Mouse (Mus musculus) cerebellum, postnatal 14 days (tissue): Measurements from ENCODE around the gene Taf8.

ENCODE experiments used
- DNase-seq, 2 experiments: peaks; one replicate each; pipeline ENCODE4 v3.0.0; 2021; ENCODE audit warnings: mixed read lengths in 2 of 2

Taf8 gene

GRCm38 (mm10) chr17:47501946-47502706 lies at the start of gene Taf8:
Gene Taf8, minus strand, starts transcription at chr17:47502292.
- peak; percentile 94 for DNase-seq

GRCm38 (mm10) chr17:47551049-47551448 lies 49.0 kb upstream of the Taf8 start:
- peak in 1 of 2 experiments; percentile 5 for DNase-seq

DNA sequence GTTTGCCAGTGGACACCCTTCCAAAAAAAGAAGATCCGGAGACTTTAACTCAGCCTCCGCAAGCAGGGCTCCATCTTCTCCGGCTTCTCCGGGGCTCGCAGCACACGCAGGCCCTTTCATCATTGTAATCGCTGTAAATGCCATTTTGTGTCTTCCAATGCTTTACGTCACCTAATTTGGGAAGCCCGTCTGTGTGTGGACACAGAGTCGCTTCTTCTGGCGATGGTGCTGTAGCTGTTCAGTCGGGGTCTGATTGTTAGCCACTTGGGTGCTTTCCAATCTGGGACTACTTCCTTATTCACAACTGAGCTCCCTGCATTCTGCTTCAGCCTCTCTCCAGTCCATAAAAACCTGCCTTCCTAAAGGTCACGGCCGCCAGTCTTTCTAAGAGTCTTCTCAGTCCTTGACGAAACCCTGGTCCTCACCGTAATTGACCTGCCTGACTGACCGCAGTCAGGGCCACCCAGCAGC lies 43.8 kb upstream of the Taf8 start:
- DNase-seq = no peak

DNA sequence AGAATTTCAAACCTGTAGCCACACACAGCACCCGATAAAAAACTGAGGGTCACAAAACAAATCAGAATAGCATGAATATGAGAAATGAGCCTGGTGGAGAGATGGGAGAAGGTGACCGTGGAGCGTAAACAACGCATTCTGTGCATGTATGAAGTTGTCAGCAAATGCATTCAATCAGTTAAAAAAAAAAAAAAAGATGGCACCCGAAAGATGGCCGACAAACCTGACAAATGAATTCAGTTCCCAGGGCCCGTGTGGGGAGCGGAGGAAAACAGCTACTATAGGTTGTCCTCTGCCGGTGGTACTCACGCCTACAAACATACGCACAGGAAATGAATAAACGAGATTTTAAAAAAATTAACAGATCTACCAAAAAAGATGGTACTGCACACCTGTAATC lies 43.1 kb upstream of the Taf8 start:
- no peak for DNase-seq

- DNase-seq = no peak
These were observed 41.1 kb upstream of the Taf8 start for GRCm38 (mm10) chr17:47543051-47543650.

DNA sequence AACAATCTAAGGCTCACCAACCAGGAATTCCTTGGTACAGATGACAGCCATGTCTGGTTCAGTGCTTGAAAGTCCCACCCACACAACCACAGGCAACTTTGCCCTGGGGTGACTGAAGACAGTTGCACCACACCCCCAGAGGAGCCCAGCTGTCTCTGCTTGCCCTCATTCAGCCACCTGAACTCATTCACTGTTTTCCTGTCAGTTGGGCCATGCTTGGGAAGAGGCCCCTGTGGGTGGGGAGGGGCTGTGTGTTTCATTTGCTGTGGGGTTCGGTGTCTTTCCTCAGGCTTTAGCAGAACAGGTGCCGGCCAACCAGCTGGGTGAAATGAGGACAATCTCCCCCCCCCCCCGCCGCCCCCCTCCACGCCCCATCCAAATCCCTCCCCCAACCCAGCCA lies 40.0 kb upstream of the Taf8 start:
- DNase-seq = no peak

DNA sequence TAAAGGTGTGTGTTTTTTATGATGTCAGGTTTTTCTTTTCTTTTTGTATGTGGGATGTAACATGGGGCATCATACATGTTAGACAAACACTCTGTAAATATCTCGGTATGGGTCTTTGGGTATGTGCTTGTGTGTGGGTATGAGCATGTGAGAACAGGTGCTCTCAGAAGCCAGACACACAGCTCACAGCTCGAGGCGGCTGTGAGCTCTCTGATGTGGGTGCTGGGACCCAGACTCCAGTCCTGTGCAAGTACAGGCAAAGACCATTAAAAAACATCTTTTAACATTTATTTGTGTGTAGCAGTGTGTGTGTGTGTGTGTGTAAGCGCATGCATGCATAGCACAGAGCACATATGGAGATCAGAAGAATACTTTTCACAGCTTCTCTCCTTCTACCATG lies 37.0 kb upstream of the Taf8 start:
- no peak for DNase-seq

DNA sequence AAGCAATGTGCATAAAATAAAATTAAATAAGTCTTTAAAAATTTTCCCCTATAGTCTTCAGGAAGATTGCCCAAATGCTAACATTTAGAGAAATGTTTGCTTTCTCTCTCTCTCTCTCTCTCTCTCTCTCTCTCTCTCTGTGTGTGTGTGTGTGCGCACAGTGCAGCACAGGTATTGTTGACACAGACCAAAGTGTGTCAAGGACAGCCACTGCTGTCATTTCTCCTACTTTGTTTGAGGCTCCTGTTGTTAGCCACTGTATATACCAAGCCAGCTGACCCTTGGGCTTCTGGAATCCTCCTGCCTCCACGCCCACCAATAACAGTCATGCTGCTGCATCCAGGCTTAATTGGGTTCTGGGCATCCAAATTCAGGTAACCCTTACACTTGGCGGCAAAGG lies 36.0 kb upstream of the Taf8 start:
- DNase-seq = no peak

DNA sequence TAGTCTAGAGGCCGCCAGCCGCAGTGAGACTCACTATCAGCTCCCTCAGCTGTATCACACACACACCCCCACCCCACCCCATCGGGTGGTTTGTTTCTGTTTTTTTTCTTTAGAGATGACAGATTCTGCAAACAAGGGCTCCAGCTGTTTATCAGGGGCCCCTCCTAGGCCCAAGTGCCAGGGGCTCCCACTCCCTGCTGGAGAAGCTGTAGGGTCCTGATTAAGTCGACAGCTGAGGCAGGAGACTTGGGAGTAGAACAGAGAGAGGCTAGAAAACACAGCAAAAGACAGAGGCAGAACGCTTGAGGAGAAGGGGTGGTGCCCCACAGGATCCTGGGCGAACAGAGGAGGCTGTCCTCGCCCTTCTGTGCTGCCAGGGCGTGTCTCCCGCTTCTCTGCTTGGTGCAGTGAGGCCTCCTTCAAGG lies 33.7 kb upstream of the Taf8 start:
- no peak for DNase-seq

DNA sequence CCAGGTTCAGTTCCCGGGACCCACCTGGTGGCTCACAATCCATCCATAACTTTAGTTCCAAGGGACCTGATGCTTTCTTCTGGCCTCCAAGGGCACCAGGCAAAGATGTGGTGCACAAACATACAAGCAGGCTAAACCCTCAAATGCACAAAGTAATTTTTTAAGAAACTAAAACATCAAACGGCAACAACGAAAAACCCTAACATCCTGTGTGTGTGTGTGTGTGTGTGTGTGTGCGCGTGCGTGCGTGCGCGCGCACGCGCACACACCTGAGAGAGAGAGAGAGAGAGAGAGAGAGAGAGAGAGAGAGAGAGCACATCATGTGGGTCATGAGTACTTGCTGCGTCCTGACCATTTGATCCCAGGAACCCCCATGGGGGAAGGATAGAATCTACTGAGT lies 31.6 kb upstream of the Taf8 start:
- no peak for DNase-seq

- no peak for DNase-seq
These were observed 30.3 kb upstream of the Taf8 start for GRCm38 (mm10) chr17:47532364-47532763.

DNA sequence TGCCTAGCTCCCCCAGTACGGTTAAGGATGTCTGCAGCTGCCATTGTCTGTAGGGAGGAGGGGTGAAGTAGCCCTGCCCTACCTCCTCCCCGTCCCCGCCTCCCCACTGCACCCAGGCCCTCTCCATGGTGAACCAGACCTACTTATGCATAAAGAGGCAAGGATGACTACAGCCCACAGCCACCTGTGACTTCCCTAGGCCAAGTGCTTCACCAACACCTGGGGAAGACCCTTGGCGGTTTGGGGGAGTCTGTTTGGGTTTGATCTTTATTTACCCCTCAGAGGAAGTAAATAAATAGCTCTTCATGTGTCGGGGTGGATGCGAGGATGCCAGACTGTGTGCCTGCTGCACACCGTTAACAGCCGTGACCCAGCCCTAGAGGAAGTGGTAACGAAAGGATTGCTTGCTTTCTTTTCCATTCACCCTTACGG lies 29.3 kb upstream of the Taf8 start:
- DNase-seq = no peak

- DNase-seq = no peak
These were observed 27.5 kb upstream of the Taf8 start for GRCm38 (mm10) chr17:47529595-47529994.

DNA sequence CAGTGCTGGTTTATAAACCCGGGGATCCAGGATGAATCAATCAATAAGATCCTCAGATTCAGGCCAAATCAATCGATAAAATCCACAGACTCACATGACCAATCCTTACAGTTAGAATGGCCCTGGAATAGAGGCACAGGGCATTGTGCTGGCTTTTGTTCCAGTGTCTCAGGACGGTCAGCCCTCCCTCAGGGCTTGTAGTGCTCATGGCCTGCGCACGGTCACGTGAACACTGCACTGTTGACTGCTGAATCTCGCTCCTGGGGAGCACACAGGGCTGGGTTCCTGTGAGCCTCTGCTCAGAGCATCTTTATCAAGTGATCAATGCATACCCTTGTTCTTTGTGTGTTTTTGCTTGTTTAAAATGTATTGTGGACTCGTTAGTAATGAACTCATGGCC lies 26.8 kb upstream of the Taf8 start:
- no peak for DNase-seq

DNA sequence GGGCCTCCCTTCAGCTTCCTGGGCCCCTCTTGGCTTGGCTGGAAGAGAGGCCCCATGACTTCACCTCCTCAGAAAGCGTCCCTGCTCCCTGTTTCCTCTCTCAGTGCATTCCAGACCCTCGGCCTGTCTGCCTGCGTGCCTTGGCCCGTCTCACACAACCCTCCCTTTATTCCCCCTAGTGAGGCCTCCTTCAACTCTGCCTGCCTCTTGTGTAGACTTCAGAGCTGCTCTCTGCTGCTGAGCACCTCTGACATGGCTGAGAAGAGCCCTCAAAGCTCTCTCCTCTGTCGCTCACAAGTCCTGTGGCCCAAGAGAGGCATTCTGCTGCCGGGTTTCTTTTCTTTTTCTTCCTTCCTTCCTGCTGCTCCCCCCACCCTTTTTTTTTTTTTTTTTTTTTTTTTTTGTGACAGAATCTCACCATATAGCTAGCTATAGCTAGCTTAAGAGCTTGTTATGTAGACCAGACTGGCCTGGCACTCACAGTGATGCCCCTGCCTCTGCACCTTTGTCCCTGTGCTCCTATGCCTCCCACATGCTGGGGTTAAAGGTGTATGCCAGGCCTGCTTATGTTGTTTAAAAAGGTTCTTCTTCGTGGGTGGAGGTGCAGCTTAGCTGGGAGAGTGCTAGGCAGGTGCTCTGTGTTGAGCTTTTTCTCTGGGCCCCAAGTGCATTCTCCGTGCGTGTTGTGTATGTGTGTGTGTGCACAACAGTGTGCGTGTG lies 25.6 kb upstream of the Taf8 start:
- no peak for DNase-seq

GRCm38 (mm10) chr17:47526856-47527520 lies 24.9 kb upstream of the Taf8 start:
- peak in 1 of 2 experiments; percentile 27 for DNase-seq

DNA sequence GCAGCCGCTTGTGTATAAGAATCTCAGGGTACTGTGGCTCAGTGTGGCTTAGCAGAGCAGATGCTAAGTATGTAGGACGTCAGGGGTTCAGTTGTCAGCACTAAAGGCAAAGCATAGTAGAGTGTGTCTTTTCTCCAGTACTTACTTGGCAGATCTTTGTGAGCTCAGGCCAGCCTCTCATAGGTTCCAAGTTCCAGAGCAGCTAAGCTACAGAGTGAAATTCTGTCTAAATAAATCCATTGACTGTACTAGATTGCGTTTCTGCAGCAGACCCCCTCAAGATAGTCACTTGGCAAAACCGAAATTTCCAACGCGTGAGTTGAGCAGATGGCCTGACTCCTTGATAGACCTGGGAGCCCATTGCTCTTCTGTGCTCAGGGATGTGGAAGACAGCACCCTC lies 22.9 kb upstream of the Taf8 start:
- no peak for DNase-seq

- DNase-seq = no peak
These were observed 22.0 kb upstream of the Taf8 start for GRCm38 (mm10) chr17:47524055-47524454.

GRCm38 (mm10) chr17:47523211-47523682 lies 21.2 kb upstream of the Taf8 start:
- no peak for DNase-seq

DNA sequence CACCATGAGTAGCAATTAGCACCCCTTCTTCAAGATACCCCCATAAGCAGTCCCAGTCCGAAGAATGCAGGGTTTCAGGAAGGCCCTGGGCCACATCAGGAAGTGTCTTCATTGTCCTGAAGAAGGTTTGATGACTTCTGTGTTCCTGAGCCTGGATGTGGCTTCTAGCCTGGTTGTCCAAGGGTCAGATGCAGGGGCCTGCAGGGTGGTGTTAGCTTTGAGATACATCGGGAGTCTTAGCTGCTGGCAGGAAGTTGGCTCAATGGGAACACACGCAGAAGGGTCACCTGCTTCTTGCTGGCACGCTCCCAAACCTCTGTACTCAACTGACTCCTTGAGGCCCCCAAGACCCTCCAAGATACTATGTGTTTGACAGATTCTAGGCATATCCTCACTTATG lies 20.4 kb upstream of the Taf8 start:
- no peak for DNase-seq

- peak in 1 of 2 experiments; percentile 21 for DNase-seq
These were observed 19.6 kb upstream of the Taf8 start for GRCm38 (mm10) chr17:47521551-47522258.

GRCm38 (mm10) chr17:47518205-47518604 lies 16.1 kb upstream of the Taf8 start:
- DNase-seq = no peak
